ENCODE assay signal across 8 mouse cellular contexts in genomic region chr14:20180751-20181162, GRCm38 (mm10). TPM values are rescaled to one million over a fixed set of nuclear protein-coding genes. Genes with fewer than 3 reads are reported as not detected.
DNase-seq lines count a peak whose midpoint lies in the region; ATAC-seq and TF ChIP-seq lines count a peak whose summit lies in the region.

No protein-coding gene starts in this region.

- H3K9me3 ChIP-seq in heart, embryonic 15.5 days (replicated peaks) = no peaks in the 10 kb centered on the region
- no peaks in the 10 kb centered on the region for H3K9me3 ChIP-seq in limb, embryonic 15.5 days
- no peaks in the 10 kb centered on the region for H3K9me3 ChIP-seq in midbrain, embryonic 14.5 days (ENCODE audit: control insufficient read depth, low read length)

- intact Hi-C loops in heart, adult 2 months (cut with DNase I) = no loop called here

- peak overlapping the region; percentile 90 for H3K4me2 ChIP-seq in heart, embryonic 15.5 days
- H3K4me2 ChIP-seq in limb, embryonic 15.5 days = peak overlapping the region; percentile 89
- H3K4me2 ChIP-seq in midbrain, embryonic 14.5 days (ENCODE audit: low read length) = peak overlapping the region; percentile 92

- peak; percentile 23; the same call in 1 of the 2 replicates for ATAC-seq in heart, embryonic 15.5 days (replicated peaks; ENCODE audit: insufficient number of reproducible peaks, insufficient read depth, low FRiP score, low read depth)
- no peak for ATAC-seq in limb, embryonic 15.5 days (ENCODE audit: insufficient number of reproducible peaks, low FRiP score, low TSS enrichment, low read depth)
- ATAC-seq in midbrain, embryonic 14.5 days (ENCODE audit: low FRiP score, low TSS enrichment) = peak; percentile 13; the same call in 1 of the 2 replicates

- WGBS in heart, adult 2 months = under 1% methylated on average over 24 of the region's 24 CpGs
- WGBS in heart, embryonic 15.5 days = under 1% methylated on average over 24 of the region's 24 CpGs
- under 1% methylated on average over 24 of the region's 24 CpGs for WGBS in limb, embryonic 15.5 days
- under 1% methylated on average over 24 of the region's 24 CpGs for whole genome bisulfite sequencing in midbrain, embryonic 14.5 days

- no peak for TF ChIP-seq CTCF in heart, adult 2 months (IDR thresholded peaks at IDR 0.05)

- DNase-seq in heart, adult 2 months = peak; percentile 42 to 43
- DNase-seq in heart, adult 11 months = no peak
- peak; percentile 70 for DNase-seq in c-Kit-positive CD71-positive TER-119-positive erythroid progenitor cells, embryonic 14.5 days (ENCODE audit: low spot score)
- no peak for DNase-seq in midbrain, embryonic 14.5 days
- peak; percentile 53 for DNase-seq in testis, postnatal 14 days (ENCODE audit: low spot score)
- no peak for DNase-seq in right cerebral cortex, adult 2 months (ENCODE audit: low spot score in 2 of 2)

- H3K79me2 ChIP-seq in heart, adult 2 months (replicated peaks; ENCODE audit: control insufficient read depth, insufficient read depth, low read length) = no peaks in the 10 kb centered on the region

- peak overlapping the region; percentile 55 for H3K4me3 ChIP-seq in heart, adult 2 months
- H3K4me3 ChIP-seq in heart, embryonic 15.5 days = peak overlapping the region; percentile 57
- peak overlapping the region; percentile 60 for H3K4me3 ChIP-seq in limb, embryonic 15.5 days
- peak overlapping the region; percentile 55 for H3K4me3 ChIP-seq in midbrain, embryonic 14.5 days (replicated peaks; ENCODE audit: low read depth, low read length)

- H3K4me1 ChIP-seq in heart, adult 2 months (ENCODE audit: control insufficient read depth, insufficient read depth, low read length) = peaks cover 4% of the 10 kb centered on the region
- peaks cover 20% of the 10 kb centered on the region for H3K4me1 ChIP-seq in heart, embryonic 15.5 days (replicated peaks)
- H3K4me1 ChIP-seq in limb, embryonic 15.5 days = peaks cover 38% of the 10 kb centered on the region
- H3K4me1 ChIP-seq in midbrain, embryonic 14.5 days (ENCODE audit: control insufficient read depth, insufficient read depth, low read length) = peaks cover 12% of the 10 kb centered on the region; the same call in 1 of the 2 replicates

- TF ChIP-seq POLR2A in heart, adult 2 months (IDR thresholded peaks at IDR 0.05; ENCODE audit: insufficient read depth, low read depth, low read length) = no peak

- no peaks in the 10 kb centered on the region for H3K27me3 ChIP-seq in heart, adult 2 months (ENCODE audit: control insufficient read depth, insufficient read depth, low read length)
- no peaks in the 10 kb centered on the region for H3K27me3 ChIP-seq in heart, embryonic 15.5 days
- H3K27me3 ChIP-seq in limb, embryonic 15.5 days = no peaks in the 10 kb centered on the region
- H3K27me3 ChIP-seq in midbrain, embryonic 14.5 days (ENCODE audit: control insufficient read depth, insufficient read depth, low read length) = no peaks in the 10 kb centered on the region; the same call in 1 of the 2 replicates

- no peaks in the 10 kb centered on the region for H3K36me3 ChIP-seq in heart, adult 2 months (ENCODE audit: control insufficient read depth, insufficient read depth, low read length)
- H3K36me3 ChIP-seq in heart, embryonic 15.5 days = no peaks in the 10 kb centered on the region
- H3K36me3 ChIP-seq in limb, embryonic 15.5 days = no peaks in the 10 kb centered on the region
- H3K36me3 ChIP-seq in midbrain, embryonic 14.5 days (ENCODE audit: control insufficient read depth, insufficient read depth, low read length) = no peaks in the 10 kb centered on the region

- H3K27ac ChIP-seq in heart, adult 2 months = no peak overlapping the region
- no peak overlapping the region for H3K27ac ChIP-seq in heart, embryonic 15.5 days
- H3K27ac ChIP-seq in limb, embryonic 15.5 days = no peak overlapping the region
- H3K27ac ChIP-seq in midbrain, embryonic 14.5 days (replicated peaks; ENCODE audit: low read depth, low read length) = no peak overlapping the region

- H3K9ac ChIP-seq in heart, adult 2 months (ENCODE audit: low read depth, low read length) = no peak overlapping the region
- peak overlapping the region; percentile 42 for H3K9ac ChIP-seq in heart, embryonic 15.5 days
- peak overlapping the region; percentile 28 for H3K9ac ChIP-seq in limb, embryonic 15.5 days
- no peak overlapping the region; the same call in 1 of the 2 replicates for H3K9ac ChIP-seq in midbrain, embryonic 14.5 days (replicated peaks; ENCODE audit: low read length)

- no peak for TF ChIP-seq EP300 in heart, adult 2 months (IDR thresholded peaks at IDR 0.05; ENCODE audit: insufficient read depth, low read depth, low read length)

RNA-seq across cellular contexts. Expression of gene Kcnk5, which starts 0.9 kb away (rescaled TPM):
- total RNA-seq in heart, adult 2 months (2021) = under 1 TPM; 0.65 to 0.70 TPM
- polyA plus RNA-seq in heart, adult 2 months (2012; rRNA removed) = 0.84 and 0.91 TPM in 2 replicates
- polyA plus RNA-seq in heart, embryonic 15.5 days (2015; fragmentation: Nextera tagmentation; extraction: Ambion mirVana) = 1.8 and 4.1 TPM in 2 replicates
- 4.5 and 4.7 TPM in 2 replicates for polyA plus RNA-seq in limb, embryonic 15.5 days (2015; fragmentation: Nextera tagmentation; extraction: Ambion mirVana)
- 0.43 and 0.88 TPM in 2 replicates for polyA plus RNA-seq in midbrain, embryonic 14.5 days (2014; fragmentation: Nextera tagmentation; extraction: Ambion mirVana)

RNA-seq across cellular contexts. Expression of gene Saysd1, which starts 42.4 kb away (rescaled TPM):
- 1 to 10 TPM; 2.6 to 2.8 TPM for total RNA-seq in heart, adult 2 months (2021)
- 4.7 and 5.0 TPM in 2 replicates for polyA plus RNA-seq in heart, adult 2 months (2012; rRNA removed)
- 7.7 and 9.3 TPM in 2 replicates for polyA plus RNA-seq in heart, embryonic 15.5 days (2015; fragmentation: Nextera tagmentation; extraction: Ambion mirVana)
- 13.4 and 14.1 TPM in 2 replicates for polyA plus RNA-seq in limb, embryonic 15.5 days (2015; fragmentation: Nextera tagmentation; extraction: Ambion mirVana)
- polyA plus RNA-seq in midbrain, embryonic 14.5 days (2014; fragmentation: Nextera tagmentation; extraction: Ambion mirVana) = 13.7 and 15.1 TPM in 2 replicates

Comparison
In these comparisons a context has a peak if more than half of its experiments do, and no peak if none do; other contexts are left out.
1. DNase-seq: peak in heart, adult 2 months (2 of 2), c-Kit-positive CD71-positive TER-119-positive erythroid progenitor cells, embryonic 14.5 days (single experiment) and testis, postnatal 14 days (single experiment); none in heart, adult 11 months (single experiment), midbrain, embryonic 14.5 days (single experiment) and right cerebral cortex, adult 2 months (0 of 2).
2. H3K9ac ChIP-seq: peak in heart, embryonic 15.5 days (single experiment) and limb, embryonic 15.5 days (single experiment); none in heart, adult 2 months (single experiment) and midbrain, embryonic 14.5 days (single experiment).
3. Peak in every context shown above with its lines, with median percentiles within 50 percentile points of each other: H3K4me3 ChIP-seq and H3K4me2 ChIP-seq.